In genomic region chr1:166105464-166105863, GRCm38 (mm10) we compare ENCODE assay signal across 32 mouse cellular contexts. TPM values are rescaled to one million over a fixed set of nuclear protein-coding genes. Genes with fewer than 3 reads are reported as not detected.
A peak's percentile ranks its signal among the peaks of the same experiment; 100 is the strongest.
DNase-seq lines count a peak whose midpoint lies in the region; ATAC-seq and TF ChIP-seq lines count a peak whose summit lies in the region.
"Had no signal": no experiment of that assay in that cellular context is flagged by ENCODE, and none has a peak within 500 bp of the region (broad histone marks: within the 10 kb centered on the region; RNA-seq: fewer than 3 reads in every experiment).

No protein-coding gene starts in this region.

- WGBS in intestine, embryonic 14.5 days, result 58% methylated on average over 6 of the region's 6 CpGs
- 43% methylated on average over 6 of the region's 6 CpGs for WGBS in intestine, embryonic 16.5 days
- WGBS in embryonic facial prominence, embryonic 10.5 days, result 87% methylated on average over 6 of the region's 6 CpGs

- no peak for DNase-seq in intestine, embryonic 14.5 days (ENCODE audit: low spot score)
- DNase-seq in left cerebral cortex, postnatal 14 days (ENCODE audit: low spot score in 2 of 2), result peak; percentile 11 to 34
- DNase-seq in left cerebral cortex, adult 2 months (ENCODE audit: extremely low spot score in 1 of 2, low spot score in 2 of 2), result no peak
- DNase-seq in telencephalon, adult 2 months (ENCODE audit: low read depth, low spot score), result peak; percentile 12
- no peak for DNase-seq in embryonic facial prominence, embryonic 10.5 days (ENCODE audit: low spot score)
- DNase-seq in gastrocnemius, adult 8-10 months (ENCODE audit: low spot score in 2 of 2), result no peak
- DNase-seq: adrenal gland, postnatal 10 days; B cell, adult 2 months; cerebellum, adult 18-20 months; cerebellum, adult 9-10 months; cerebellum, postnatal 14 days; embryo, embryonic 11 days; gastrocnemius, postnatal 14 days; heart, postnatal 10 days; heart, postnatal 36 days; kidney, adult 11 months had no signal

- H3K27me3 ChIP-seq in intestine, embryonic 14.5 days (replicated peaks; ENCODE audit: control insufficient read depth, insufficient read depth, low read length), result no peaks in the 10 kb centered on the region
- H3K27me3 ChIP-seq in intestine, embryonic 16.5 days (replicated peaks; ENCODE audit: control insufficient read depth, insufficient read depth, low read length), result no peaks in the 10 kb centered on the region
- H3K27me3 ChIP-seq in embryonic facial prominence, embryonic 10.5 days (replicated peaks; ENCODE audit: low read depth, poor library complexity, severe bottlenecking), result no peaks in the 10 kb centered on the region
- H3K27me3 ChIP-seq: CH12.LX; forebrain, embryonic 13.5 days; heart, embryonic 12.5 days; heart, embryonic 15.5 days; Patski had no signal

- TF ChIP-seq CTCF in left cerebral cortex, adult 2 months (IDR thresholded peaks at IDR 0.05), result no peak

- intact Hi-C loops in left cerebral cortex, postnatal 14 days (cut with DNase I), result no loop called here
- intact Hi-C loops in left cerebral cortex, adult 2 months (cut with DNase I), result no loop called here

- no peak overlapping the region for H3K9ac ChIP-seq in intestine, embryonic 14.5 days (ENCODE audit: low read length)
- H3K9ac ChIP-seq in intestine, embryonic 16.5 days (ENCODE audit: low read depth, low read length), result no peak overlapping the region
- H3K9ac ChIP-seq: forebrain, embryonic 13.5 days; heart, embryonic 12.5 days; heart, embryonic 15.5 days; hindbrain, embryonic 14.5 days had no signal

- H3K36me3 ChIP-seq in intestine, embryonic 14.5 days (ENCODE audit: control insufficient read depth, insufficient read depth, low read length), result no peaks in the 10 kb centered on the region
- H3K36me3 ChIP-seq in intestine, embryonic 16.5 days (ENCODE audit: control insufficient read depth, insufficient read depth, low read length), result no peaks in the 10 kb centered on the region
- H3K36me3 ChIP-seq in embryonic facial prominence, embryonic 10.5 days (replicated peaks), result no peaks in the 10 kb centered on the region
- H3K36me3 ChIP-seq: forebrain, embryonic 10.5 days; G1E had no signal

- no peak overlapping the region for H3K4me3 ChIP-seq in intestine, embryonic 14.5 days (ENCODE audit: low read depth, low read length)
- no peak overlapping the region for H3K4me3 ChIP-seq in intestine, embryonic 16.5 days (ENCODE audit: low read length)
- H3K4me3 ChIP-seq in left cerebral cortex, adult 2 months, result no peak overlapping the region
- no peak overlapping the region for H3K4me3 ChIP-seq in embryonic facial prominence, embryonic 10.5 days
- H3K4me3 ChIP-seq: forebrain, embryonic 10.5 days; forebrain, embryonic 13.5 days; heart, embryonic 12.5 days; heart, embryonic 15.5 days had no signal

- H3K9me3 ChIP-seq in intestine, embryonic 14.5 days (ENCODE audit: control insufficient read depth, low read length), result no peaks in the 10 kb centered on the region
- no peaks in the 10 kb centered on the region for H3K9me3 ChIP-seq in intestine, embryonic 16.5 days (ENCODE audit: control insufficient read depth, low read length)
- H3K9me3 ChIP-seq in embryonic facial prominence, embryonic 10.5 days, result no peaks in the 10 kb centered on the region
- H3K9me3 ChIP-seq: forebrain, embryonic 10.5 days; forebrain, embryonic 13.5 days; G1E; heart, embryonic 12.5 days; heart, embryonic 15.5 days had no signal

- no peak overlapping the region for H3K4me2 ChIP-seq in intestine, embryonic 14.5 days (ENCODE audit: low read length)
- no peak overlapping the region for H3K4me2 ChIP-seq in intestine, embryonic 16.5 days (ENCODE audit: low read depth, low read length)
- H3K4me2 ChIP-seq: forebrain, embryonic 13.5 days; heart, embryonic 12.5 days; heart, embryonic 15.5 days; hindbrain, embryonic 14.5 days had no signal

- ATAC-seq in intestine, embryonic 14.5 days (replicated peaks; ENCODE audit: low FRiP score, low TSS enrichment, low read depth), result 0 out of 2 replicates have a peak, but pooled peaks have one; percentile 15
- no peak for ATAC-seq in intestine, embryonic 16.5 days
- ATAC-seq in granulocyte monocyte progenitor cell, adult 5-6 weeks (replicated peaks; ENCODE audit: poor library complexity, severe bottlenecking), result peak; percentile 64
- ATAC-seq: forebrain, embryonic 13.5 days; forebrain, embryonic 16.5 days; hindbrain, postnatal 0 days; inflammation-experienced regulatory T-cells, adult 6 months; Patski had no signal

- no peak overlapping the region for H3K27ac ChIP-seq in intestine, embryonic 14.5 days (ENCODE audit: low read depth)
- no peak overlapping the region for H3K27ac ChIP-seq in intestine, embryonic 16.5 days (ENCODE audit: low read length)
- no peak overlapping the region for H3K27ac ChIP-seq in left cerebral cortex, adult 2 months
- no peak overlapping the region for H3K27ac ChIP-seq in embryonic facial prominence, embryonic 10.5 days (replicated peaks)
- H3K27ac ChIP-seq: forebrain, embryonic 10.5 days; forebrain, embryonic 13.5 days; heart, embryonic 15.5 days; hindbrain, embryonic 14.5 days; hindbrain, postnatal 0 days had no signal

- no peaks in the 10 kb centered on the region for H3K4me1 ChIP-seq in intestine, embryonic 14.5 days (replicated peaks; ENCODE audit: control insufficient read depth, insufficient read depth, low read length)
- H3K4me1 ChIP-seq in intestine, embryonic 16.5 days (ENCODE audit: control insufficient read depth, insufficient read depth, low read length), result no peaks in the 10 kb centered on the region
- peaks cover 9% of the 10 kb centered on the region for H3K4me1 ChIP-seq in embryonic facial prominence, embryonic 10.5 days
- H3K4me1 ChIP-seq: forebrain, embryonic 13.5 days; heart, embryonic 12.5 days; heart, embryonic 15.5 days had no signal

RNA-seq across cellular contexts. Expression of gene Dusp27, which starts 22.3 kb away (rescaled TPM):
- polyA plus RNA-seq in intestine, embryonic 14.5 days (2014; fragmentation: Nextera tagmentation; extraction: Ambion mirVana), result 2.4 and 2.8 TPM in 2 replicates
- polyA plus RNA-seq in intestine, embryonic 16.5 days (2015; fragmentation: Nextera tagmentation; extraction: Ambion mirVana), result 1.5 and 1.7 TPM in 2 replicates
- under 1 TPM; 0.35 to 0.55 TPM for total RNA-seq in left cerebral cortex, postnatal 14 days (2021)
- total RNA-seq in left cerebral cortex, adult 2 months (2021), result under 1 TPM; 0.12 to 0.16 TPM
- total RNA-seq in granulocyte monocyte progenitor cell, adult 5-6 weeks (2014; fragmentation: Nextera tagmentation), result not detected in 2 replicates
- not detected in 2 replicates for total RNA-seq in granulocyte monocyte progenitor cell, adult 5-6 weeks (2017)
- 1.8 and 2.5 TPM in 2 replicates for polyA plus RNA-seq in embryonic facial prominence, embryonic 10.5 days (2016; fragmentation: Nextera tagmentation; extraction: Ambion mirVana)
- total RNA-seq in gastrocnemius, adult 8-10 months (2022), result 10 to 100 TPM; 60.7 to 80.1 (median 69.3) TPM
- total RNA-seq: adrenal gland, adult 18-20 months; CH12.LX had no signal
- polyA plus RNA-seq: G1E; inflammation-experienced regulatory T-cells, adult 6 months; Patski had no signal

RNA-seq across cellular contexts. Expression of gene Gpa33, which starts 24.6 kb away (rescaled TPM):
- polyA plus RNA-seq in intestine, embryonic 14.5 days (2014; fragmentation: Nextera tagmentation; extraction: Ambion mirVana), result 48.4 and 50.4 TPM in 2 replicates
- polyA plus RNA-seq in intestine, embryonic 16.5 days (2015; fragmentation: Nextera tagmentation; extraction: Ambion mirVana), result 79.6 and 86.9 TPM in 2 replicates
- total RNA-seq in left cerebral cortex, postnatal 14 days (2021), result not detected
- total RNA-seq in left cerebral cortex, adult 2 months (2021), result not detected
- not detected in 2 replicates for total RNA-seq in granulocyte monocyte progenitor cell, adult 5-6 weeks (2014; fragmentation: Nextera tagmentation)
- not detected in 2 replicates for total RNA-seq in granulocyte monocyte progenitor cell, adult 5-6 weeks (2017)
- polyA plus RNA-seq in embryonic facial prominence, embryonic 10.5 days (2016; fragmentation: Nextera tagmentation; extraction: Ambion mirVana), result 0.11 and 0.15 TPM in 2 replicates
- not detected for total RNA-seq in gastrocnemius, adult 8-10 months (2022)
- total RNA-seq: gastrocnemius, adult 18-20 months; gastrocnemius, postnatal 14 days; heart, postnatal 10 days; heart, postnatal 36 days; hindbrain, postnatal 0 days had no signal
- polyA plus RNA-seq: cortical plate, adult 2 months; forebrain, embryonic 13.5 days; forebrain, embryonic 16.5 days; G1E; heart, embryonic 15.5 days; hindbrain, embryonic 14.5 days; inflammation-experienced regulatory T-cells, adult 6 months; Patski had no signal

Comparison
In these comparisons a context has a peak if more than half of its experiments do, and no peak if none do; other contexts are left out.
1. DNase-seq: peak in left cerebral cortex, postnatal 14 days (2 of 2) and telencephalon, adult 2 months (single experiment); none in intestine, embryonic 14.5 days (single experiment), left cerebral cortex, adult 2 months (0 of 2), embryonic facial prominence, embryonic 10.5 days (single experiment) and gastrocnemius, adult 8-10 months (0 of 2).
2. RNA of gene Dusp27, which starts 22.3 kb away (total RNA-seq): 60.7 to 80.1 TPM in gastrocnemius, adult 8-10 months; 0.35 to 0.55 TPM in left cerebral cortex, postnatal 14 days, 0.12 to 0.16 TPM in left cerebral cortex, adult 2 months and not detected in granulocyte monocyte progenitor cell, adult 5-6 weeks; every median in the first group is over 10 times any median in the second.